Mouse (Mus musculus) MEL (cell line): ENCODE results near the gene Mpv17l2. TPM values are rescaled to one million over a fixed set of nuclear protein-coding genes. Genes with fewer than 3 reads are reported as not detected.

Experiments used
- DNase-seq: peaks from one replicate; pipeline ENCODE4 v3.0.0; 2011; ENCODE audit warnings: low read depth, low spot score
- H3K27ac ChIP-seq: 2 replicates; pipeline ENCODE4 v1.5.1; 2012; ENCODE audit warnings: low read depth, mild to moderate bottlenecking, control low read depth, low read length, moderate library complexity; ENCODE audit not compliant: control insufficient read depth
- H3K27me3 ChIP-seq, 2 experiments: fragments of 150-350 bp in 1 of 2; sonication (generic) in 1 of 2; 2 replicates each; pipeline ENCODE4 v1.6.1; 2012; ENCODE audit warnings: low read length in 2 of 2, mild to moderate bottlenecking in 2 of 2, improper control_type of control experiment in 1 of 2, moderate library complexity in 1 of 2; ENCODE audit not compliant: insufficient read depth in 2 of 2, control insufficient read depth in 1 of 2
- H3K36me3 ChIP-seq, 2 experiments: 2 replicates each; pipeline ENCODE4 v1.6.1; 2012 to 2014; ENCODE audit warnings: low read length in 2 of 2, improper control_type of control experiment in 1 of 2, inconsistent platforms in 1 of 2, mild to moderate bottlenecking in 1 of 2; ENCODE audit not compliant: insufficient read depth in 2 of 2, control insufficient read depth in 1 of 2
- H3K4me1 ChIP-seq, 2 experiments: fragments of 150-350 bp in 1 of 2; sonication (generic) in 1 of 2; 2 replicates each; pipeline ENCODE4 v1.6.1; 2012; ENCODE audit warnings: low read length in 2 of 2, improper control_type of control experiment in 1 of 2, mild to moderate bottlenecking in 1 of 2; ENCODE audit not compliant: insufficient read depth in 2 of 2, control insufficient read depth in 1 of 2
- H3K4me3 ChIP-seq, 2 experiments: fragments of 150-350 bp in 1 of 2; sonication (generic) in 1 of 2; 2 replicates each; pipeline ENCODE4 v1.5.1; 2012; ENCODE audit warnings: low read depth in 2 of 2, low read length in 2 of 2, mild to moderate bottlenecking in 2 of 2, moderate library complexity in 2 of 2, control low read depth in 1 of 2, improper control_type of control experiment in 1 of 2; ENCODE audit not compliant: control insufficient read depth in 1 of 2, insufficient read depth in 1 of 2
- H3K79me2 ChIP-seq: 2 replicates; pipeline ENCODE4 v1.6.1; 2012; ENCODE audit warnings: mild to moderate bottlenecking, low read length, moderate library complexity; ENCODE audit not compliant: control insufficient read depth, poor library complexity, insufficient read depth
- H3K9ac ChIP-seq: 2 replicates; pipeline ENCODE4 v1.6.1; 2012; ENCODE audit warnings: low read depth, mild to moderate bottlenecking, control low read depth, low read length, moderate library complexity; ENCODE audit not compliant: control insufficient read depth, poor library complexity, severe bottlenecking
- H3K9me3 ChIP-seq: fragments of 150-350 bp; sonication (generic); replicated peaks from 2 replicates; pipeline ENCODE4 v1.6.1; 2012; ENCODE audit warnings: mild to moderate bottlenecking, low read length, improper control_type of control experiment, moderate library complexity; ENCODE audit not compliant: insufficient read depth
- E2F4 ChIP-seq: IDR thresholded peaks from 2 replicates; pipeline ENCODE4 v1.6.1; 2011; ENCODE audit warnings: low read depth, low read length, improper control_type of control experiment, borderline replicate concordance
- GATA1 ChIP-seq: IDR thresholded peaks from 2 replicates; pipeline ENCODE4 v1.6.1; 2011; ENCODE audit warnings: low read depth, low read length, improper control_type of control experiment
- HCFC1 ChIP-seq: IDR thresholded peaks from 2 replicates; pipeline ENCODE4 v1.6.1; 2012; ENCODE audit warnings: low read depth, mild to moderate bottlenecking, inconsistent platforms, low read length, improper control_type of control experiment, moderate library complexity
- MAX ChIP-seq: IDR thresholded peaks from 2 replicates; pipeline ENCODE4 v1.6.1; 2011; ENCODE audit warnings: low read length, improper control_type of control experiment
- MXI1 ChIP-seq: IDR thresholded peaks from 2 replicates; pipeline ENCODE4 v1.6.1; 2011; ENCODE audit warnings: mild to moderate bottlenecking, low read depth, low read length, improper control_type of control experiment
- MYC ChIP-seq: IDR thresholded peaks from 2 replicates; pipeline ENCODE4 v1.6.1; 2011; ENCODE audit warnings: low read depth, mild to moderate bottlenecking, low read length, improper control_type of control experiment, moderate library complexity
- POLR2A ChIP-seq, 2 experiments: IDR thresholded peaks; 2 replicates each; pipeline ENCODE4 v1.6.1; 2011 to 2012; ENCODE audit warnings: low read length in 2 of 2, mild to moderate bottlenecking in 2 of 2, control low read depth in 1 of 2, improper control_type of control experiment in 1 of 2, low read depth in 1 of 2, moderate library complexity in 1 of 2; ENCODE audit not compliant: control insufficient read depth in 1 of 2, insufficient read depth in 1 of 2, poor library complexity in 1 of 2
- SIN3A ChIP-seq: IDR thresholded peaks from 2 replicates; pipeline ENCODE4 v1.6.1; 2012; ENCODE audit warnings: low read length, improper control_type of control experiment, inconsistent platforms
- SMC3 ChIP-seq: IDR thresholded peaks from 2 replicates; pipeline ENCODE4 v1.6.1; 2011; ENCODE audit warnings: low read depth, low read length, improper control_type of control experiment
- TAL1 ChIP-seq: IDR thresholded peaks from 2 replicates; pipeline ENCODE4 v1.6.1; 2012; ENCODE audit warnings: mild to moderate bottlenecking, inconsistent platforms, low read length, moderate library complexity, mixed read lengths
- USF1 ChIP-seq: IDR thresholded peaks from 2 replicates; pipeline ENCODE4 v1.6.1; 2014; ENCODE audit warnings: low read depth, mild to moderate bottlenecking, inconsistent platforms, low read length, improper control_type of control experiment, moderate library complexity
- ZC3H11A ChIP-seq: IDR thresholded peaks from 2 replicates; pipeline ENCODE4 v1.6.1; 2012; ENCODE audit warnings: low read depth, mild to moderate bottlenecking, inconsistent platforms, low read length, improper control_type of control experiment
- polyA plus RNA-seq, 2 experiments: library from polyadenylated mRNA; stranded (reverse) in 1 of 2; unstranded in 1 of 2; fragments of >175 nt in 1 of 2; fragments of >200 nt in 1 of 2; gene quantifications; 2 replicates each; pipeline versions ENCODE4 v1.2.1 to v1.2.4; 2012; ENCODE audit warnings: low replicate concordance in 2 of 2, low read depth in 1 of 2; ENCODE audit not compliant: insufficient read length in 2 of 2, insufficient read depth in 1 of 2, missing spikeins in 1 of 2
- total RNA-seq: library from RNA; depleted of rRNA; stranded (reverse); fragments of 300-350 nt; gene quantifications from 2 replicates; pipeline ENCODE4 v1.2.3, GENCODE M21; 2012

The Mpv17l2 gene
- total and polyA plus RNA-seq, 3 experiments, result 52.8 to 102 TPM; not detected in 1

DNA sequence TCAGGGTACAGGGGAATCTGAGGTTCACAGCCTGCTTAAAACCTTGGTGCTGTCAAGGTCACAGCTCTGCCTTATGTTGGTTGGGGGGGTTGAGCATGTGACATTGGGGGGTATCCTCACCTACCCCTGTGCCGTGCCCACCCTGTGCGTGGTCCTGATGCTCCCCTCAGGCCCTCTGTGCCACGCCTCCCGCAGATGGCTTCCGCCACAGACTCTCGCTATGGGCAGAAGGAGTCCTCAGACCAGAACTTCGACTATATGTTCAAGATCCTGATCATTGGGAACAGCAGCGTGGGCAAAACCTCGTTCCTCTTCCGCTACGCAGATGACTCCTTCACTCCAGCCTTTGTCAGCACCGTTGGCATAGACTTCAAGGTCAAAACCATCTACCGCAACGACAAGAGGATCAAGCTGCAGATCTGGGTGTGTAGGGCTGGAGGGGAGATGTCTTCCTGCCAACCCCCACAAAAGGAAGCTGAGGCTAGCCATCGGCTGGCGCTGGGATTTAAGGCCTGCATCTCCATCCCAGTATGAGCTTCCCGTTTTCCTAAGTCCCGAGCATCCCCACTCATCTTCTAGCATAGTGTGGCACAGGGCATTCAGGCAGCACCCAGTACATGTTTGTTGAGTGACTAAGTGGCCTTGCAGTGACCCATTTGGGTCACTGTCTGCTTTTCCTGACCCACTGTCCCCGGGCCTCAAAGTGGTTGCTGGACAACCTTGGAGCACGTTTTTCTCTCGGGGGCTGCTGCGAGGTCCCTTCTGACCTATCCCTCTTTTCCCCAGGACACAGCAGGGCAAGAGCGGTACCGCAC is 4.9 kb downstream of the Mpv17l2 start:
- Histone ChIP-seq H3K79me2 (peaks cover 11% of the 10 kb centered on the region), H3K27ac (no peak overlapping the region), H3K27me3 (no peaks in the 10 kb centered on the region), H3K9me3 (no peaks in the 10 kb centered on the region), H3K4me3 (no peak overlapping the region), H3K4me1 (peaks cover 3 to 26% of the 10 kb centered on the region in 2 experiments; a peak in 3 of 4 replicates), H3K36me3 (peaks cover 0 to 15% of the 10 kb centered on the region in 2 experiments; a peak in 2 of 4 replicates), H3K9ac (no peak overlapping the region)
- no peak for DNase-seq
- TF ChIP-seq TAL1, result no peak
- TF ChIP-seq USF1, result no peak
- no peak for TF ChIP-seq ZC3H11A
- no peak for TF ChIP-seq MYC
- TF ChIP-seq SIN3A, result no peak

DNA sequence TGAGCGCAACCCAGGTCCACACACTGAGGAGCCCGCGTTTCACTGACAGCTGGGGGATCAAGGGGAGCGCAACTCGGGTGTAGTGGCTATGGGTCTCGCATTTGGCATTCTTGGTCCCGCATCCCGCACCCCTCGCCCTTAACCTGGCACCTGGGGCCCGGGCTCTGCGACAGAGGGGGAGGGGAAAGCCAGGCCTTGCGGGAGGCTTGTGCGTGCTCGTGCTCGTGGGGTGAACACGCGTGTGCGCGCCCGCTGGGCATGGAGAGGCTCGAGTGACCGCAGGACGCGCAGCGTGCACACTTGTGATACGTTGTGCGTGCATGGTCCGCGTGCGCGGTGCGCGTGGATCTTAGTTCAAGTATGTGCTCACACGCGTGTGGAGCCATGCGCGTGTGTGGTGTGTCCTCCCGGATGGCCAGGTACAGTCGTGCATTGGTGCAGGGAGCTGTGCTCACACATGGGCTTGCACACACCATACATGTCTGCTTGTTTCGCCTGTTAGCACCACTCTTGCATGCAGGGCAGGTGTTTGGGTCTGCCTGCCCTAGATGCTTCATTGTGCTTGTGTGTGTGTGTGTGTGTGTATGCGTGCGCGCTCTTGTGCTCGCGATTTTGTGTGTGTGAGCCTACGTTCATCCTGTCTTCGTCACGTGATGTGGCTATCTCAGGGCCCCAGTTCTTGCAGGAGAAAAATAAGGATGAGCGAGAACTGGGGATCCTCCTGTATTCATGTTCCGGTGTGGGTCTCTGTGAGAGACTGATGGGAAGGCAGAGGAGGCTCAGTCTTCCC is 5.7 kb downstream of the Mpv17l2 start:
- Histone ChIP-seq H3K36me3 (peaks cover 0 to 15% of the 10 kb centered on the region in 2 experiments; a peak in 2 of 4 replicates), H3K4me1 (peaks cover 3 to 26% of the 10 kb centered on the region in 2 experiments; a peak in 3 of 4 replicates), H3K79me2 (peaks cover 6% of the 10 kb centered on the region), H3K27me3 (no peaks in the 10 kb centered on the region), H3K9me3 (no peaks in the 10 kb centered on the region), H3K4me3 (peak overlapping the region; percentile 61 to 76), H3K9ac (peak overlapping the region; percentile 62), H3K27ac (no peak overlapping the region)
- DNase-seq, result peak; percentile 60
- no peak for TF ChIP-seq GATA1
- no peak for TF ChIP-seq E2F4
- TF ChIP-seq MYC, result 0 out of 2 replicates have a peak, but pooled peaks have one; percentile 35
- no peak for TF ChIP-seq HCFC1
- peak; percentile 24; the same call in 1 of the 2 replicates for TF ChIP-seq MAX
- 0 out of 4 replicates have a peak, but pooled peaks of 1 of the 2 experiments have one; percentile 14 for TF ChIP-seq POLR2A (IDR thresholded peaks at IDR 0.05; ENCODE audit: control insufficient read depth in 1 of 2, insufficient read depth in 1 of 2, low read depth in 1 of 2, low read length in 2 of 2, poor library complexity in 1 of 2)
- peak; percentile 82 for TF ChIP-seq USF1
- no peak for TF ChIP-seq ZC3H11A
- TF ChIP-seq SMC3, result no peak
- peak; percentile 23; the same call in 1 of the 2 replicates for TF ChIP-seq MXI1
